ENCODE assay signal across 13 mouse cellular contexts in genomic region chr9:122525621-122526055, GRCm38 (mm10).
DNase-seq lines count a peak whose midpoint lies in the region; ATAC-seq and TF ChIP-seq lines count a peak whose summit lies in the region.
"Had no signal": no experiment of that assay in that cellular context is flagged by ENCODE, and none has a peak within 500 bp of the region (broad histone marks: within the 10 kb centered on the region; RNA-seq: fewer than 3 reads in every experiment).

No protein-coding gene starts in this region.

- H3K27me3 ChIP-seq in hindbrain, embryonic 11.5 days (ENCODE audit: control insufficient read depth, insufficient read depth, low read length): no peaks in the 10 kb centered on the region
- no peaks in the 10 kb centered on the region for H3K27me3 ChIP-seq in hindbrain, postnatal 0 days (ENCODE audit: insufficient read depth, low read length)
- no peaks in the 10 kb centered on the region for H3K27me3 ChIP-seq in C2C12 (ENCODE audit: control insufficient read depth, insufficient read depth, insufficient read length)

- no peak for TF ChIP-seq CTCF in hindbrain, postnatal 0 days (IDR thresholded peaks at IDR 0.05; ENCODE audit: low read depth)
- TF ChIP-seq CTCF in C2C12 (IDR thresholded peaks at IDR 0.05; ENCODE audit: control insufficient read depth, insufficient read depth, insufficient read length): no peak

- H3K9ac ChIP-seq in hindbrain, embryonic 11.5 days (ENCODE audit: low read depth, low read length): no peak overlapping the region
- no peak overlapping the region for H3K9ac ChIP-seq in hindbrain, postnatal 0 days (replicated peaks; ENCODE audit: low read length)

- no peaks in the 10 kb centered on the region for H3K79me2 ChIP-seq in C2C12 (ENCODE audit: control insufficient read depth, insufficient read depth)

- no peak overlapping the region for H3K4me2 ChIP-seq in hindbrain, embryonic 11.5 days (replicated peaks; ENCODE audit: low read depth, low read length)
- H3K4me2 ChIP-seq in hindbrain, postnatal 0 days (ENCODE audit: low read depth, low read length): no peak overlapping the region

- WGBS in hindbrain, embryonic 11.5 days: 20% methylated on average over 10 of the region's 10 CpGs
- WGBS in hindbrain, postnatal 0 days: 15% methylated on average over 10 of the region's 10 CpGs

- peak; percentile 23 for DNase-seq in hindbrain, embryonic 11.5 days (ENCODE audit: low spot score)
- DNase-seq in hindbrain, postnatal 0 days (ENCODE audit: low spot score): no peak
- DNase-seq in ZHBTc4 (ENCODE audit: low read depth, low spot score): peak; percentile 64
- peak; percentile 5 for DNase-seq in forelimb bud, embryonic 11.5 days (ENCODE audit: low read depth, low spot score)
- DNase-seq in cerebellum, postnatal 14 days: no peak
- DNase-seq in thymus, adult 18-20 months: no peak
- DNase-seq: adrenal gland, postnatal 10 days; cerebellum, adult 11 months; gastrocnemius, postnatal 25 days; heart, postnatal 14 days; kidney, adult 18-20 months; lung, adult 2 months had no signal

- no peak overlapping the region for H3K4me3 ChIP-seq in hindbrain, embryonic 11.5 days (ENCODE audit: low read depth, low read length)
- H3K4me3 ChIP-seq in hindbrain, postnatal 0 days (ENCODE audit: low read length): no peak overlapping the region
- no peak overlapping the region for H3K4me3 ChIP-seq in C2C12 (ENCODE audit: insufficient read depth, poor library complexity, severe bottlenecking)

- H3K36me3 ChIP-seq in hindbrain, embryonic 11.5 days (ENCODE audit: control insufficient read depth, insufficient read depth, low read length): no peaks in the 10 kb centered on the region
- no peaks in the 10 kb centered on the region for H3K36me3 ChIP-seq in hindbrain, postnatal 0 days (ENCODE audit: insufficient read depth, low read length)
- H3K36me3 ChIP-seq in C2C12 (ENCODE audit: control insufficient read depth, insufficient read depth): no peaks in the 10 kb centered on the region

- H3ac ChIP-seq in C2C12 (ENCODE audit: control insufficient read depth, insufficient read length, low read depth): no peak overlapping the region

- ATAC-seq in hindbrain, embryonic 11.5 days (ENCODE audit: low FRiP score): no peak
- ATAC-seq in hindbrain, postnatal 0 days: no peak

- H3K4me1 ChIP-seq in hindbrain, embryonic 11.5 days (replicated peaks; ENCODE audit: control insufficient read depth, insufficient read depth, low read length): no peaks in the 10 kb centered on the region
- no peaks in the 10 kb centered on the region for H3K4me1 ChIP-seq in hindbrain, postnatal 0 days (ENCODE audit: insufficient read depth, low read length)

- no peaks in the 10 kb centered on the region for H3K79me3 ChIP-seq in C2C12 (ENCODE audit: low read depth)

- no peak overlapping the region for H3K27ac ChIP-seq in hindbrain, embryonic 11.5 days (ENCODE audit: low read depth, low read length)
- H3K27ac ChIP-seq in hindbrain, postnatal 0 days: no peak overlapping the region

- H3K9me3 ChIP-seq in hindbrain, embryonic 11.5 days (ENCODE audit: control insufficient read depth, low read length): no peaks in the 10 kb centered on the region
- no peaks in the 10 kb centered on the region for H3K9me3 ChIP-seq in hindbrain, postnatal 0 days (ENCODE audit: low read length)

TF ChIP-seq in C2C12, 6 proteins besides CTCF, POLR2A, EP300 and RAD21:
- TF ChIP-seq MAX (IDR thresholded peaks at IDR 0.05) (no peak), MYOD1 (IDR thresholded peaks at IDR 0.05; ENCODE audit: control insufficient read depth, insufficient read length, low read depth) (no peak), CEBPB (IDR thresholded peaks at IDR 0.05; ENCODE audit: low read depth) (no peak), FOSL1 (IDR thresholded peaks at IDR 0.05; ENCODE audit: insufficient read depth, low read length, poor library complexity, severe bottlenecking) (peak; percentile 74), USF1 (IDR thresholded peaks at IDR 0.05; ENCODE audit: low read depth) (no peak), MYOG (IDR thresholded peaks at IDR 0.05; ENCODE audit: control insufficient read depth, extremely low read depth, insufficient read length) (no peak)

Comparison
In these comparisons a context has a peak if more than half of its experiments do, and no peak if none do; other contexts are left out.
1. DNase-seq: peak in hindbrain, embryonic 11.5 days (single experiment), ZHBTc4 (single experiment) and forelimb bud, embryonic 11.5 days (single experiment); none in hindbrain, postnatal 0 days (single experiment), cerebellum, postnatal 14 days (0 of 2) and thymus, adult 18-20 months (0 of 2).